Mouse (Mus musculus): Measurements from ENCODE around the gene Hoxc13.

Hoxc13 gene

DNA sequence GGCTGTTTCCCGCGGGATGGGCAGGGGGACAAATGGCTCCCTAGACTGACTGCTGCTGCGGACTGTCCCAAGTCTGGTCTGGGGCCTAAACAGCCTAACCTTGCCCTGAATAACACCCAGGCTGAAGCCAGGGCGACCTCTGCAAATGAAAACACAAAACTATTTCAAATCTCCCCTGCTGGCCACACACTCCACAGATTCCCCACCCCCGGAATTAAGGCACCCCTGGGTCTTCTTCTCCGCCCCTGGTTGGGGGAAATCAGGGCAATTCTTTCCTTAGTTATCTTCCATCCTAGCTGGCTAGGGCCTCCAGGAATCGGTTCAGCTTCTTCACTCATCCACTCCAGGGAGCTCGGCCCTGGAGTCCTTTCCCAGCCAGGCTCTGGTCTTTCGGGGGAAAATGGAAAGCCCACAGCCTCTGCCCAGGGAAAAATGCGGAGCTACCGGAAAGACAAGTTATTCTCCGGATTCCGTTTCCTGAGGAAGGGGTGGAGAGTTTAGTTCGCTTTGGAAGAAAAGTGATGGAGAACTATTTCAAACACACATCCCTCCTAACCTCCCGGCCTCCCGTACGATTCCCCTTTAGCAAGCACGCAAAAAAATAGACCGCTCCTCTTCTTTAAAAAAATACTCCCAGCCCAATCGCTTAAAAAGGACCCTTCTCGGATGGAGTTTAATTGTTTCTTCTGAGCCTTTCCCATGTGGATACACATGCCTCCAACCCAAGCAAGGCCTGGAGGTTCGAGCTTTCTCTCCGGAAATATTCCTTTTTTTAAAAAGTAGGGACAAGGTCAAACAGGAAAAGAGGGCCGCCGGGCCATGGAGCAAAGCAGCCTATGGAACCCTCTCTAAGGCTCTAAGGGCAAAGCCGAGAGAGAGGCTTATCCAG lies 44.3 kb downstream of the Hoxc13 start:
- DNase-seq, result no peak

DNA sequence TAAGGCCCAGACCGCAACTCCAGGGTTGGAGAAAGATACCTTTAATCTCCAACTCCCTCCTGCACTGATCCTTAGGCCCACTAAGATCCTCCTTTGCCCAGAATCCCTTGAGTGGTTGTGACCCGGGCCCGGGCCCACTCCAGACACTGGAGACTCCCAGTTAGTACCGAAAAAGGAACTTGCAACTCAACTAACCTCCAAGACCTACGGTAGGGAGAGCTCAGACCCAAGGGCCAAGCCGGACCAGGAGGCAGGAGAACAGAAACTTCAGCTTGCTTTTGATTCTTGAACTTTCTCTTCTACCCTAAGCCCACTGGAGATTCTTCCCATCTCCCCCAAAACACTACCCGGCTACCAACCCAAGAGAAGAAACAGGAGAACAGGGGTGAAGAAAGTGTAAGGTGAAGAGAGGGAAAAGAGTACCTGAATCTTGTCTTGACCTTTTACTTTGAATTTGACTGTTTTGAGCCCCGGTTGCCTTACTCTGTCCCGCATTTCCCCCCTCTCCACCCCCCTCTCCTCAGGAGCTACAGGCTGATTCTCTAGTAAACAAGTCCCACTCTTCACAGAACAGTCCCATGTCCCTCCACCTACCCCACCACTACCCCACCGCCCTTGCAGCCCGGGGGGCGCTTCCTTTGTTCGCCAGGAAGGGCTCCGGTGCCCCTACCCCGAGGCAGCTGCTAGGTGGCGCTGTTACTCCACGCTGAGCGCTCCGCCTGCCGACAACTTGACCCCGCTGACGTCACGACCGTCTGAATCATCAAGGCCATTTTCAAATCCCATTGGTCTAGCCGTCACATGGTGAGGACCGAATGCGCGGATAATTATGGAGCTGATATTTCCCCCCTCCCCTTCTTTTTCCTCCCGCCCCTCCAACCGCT lies 45.2 kb downstream of the Hoxc13 start:
- DNase-seq, result peak; percentile 90

DNA sequence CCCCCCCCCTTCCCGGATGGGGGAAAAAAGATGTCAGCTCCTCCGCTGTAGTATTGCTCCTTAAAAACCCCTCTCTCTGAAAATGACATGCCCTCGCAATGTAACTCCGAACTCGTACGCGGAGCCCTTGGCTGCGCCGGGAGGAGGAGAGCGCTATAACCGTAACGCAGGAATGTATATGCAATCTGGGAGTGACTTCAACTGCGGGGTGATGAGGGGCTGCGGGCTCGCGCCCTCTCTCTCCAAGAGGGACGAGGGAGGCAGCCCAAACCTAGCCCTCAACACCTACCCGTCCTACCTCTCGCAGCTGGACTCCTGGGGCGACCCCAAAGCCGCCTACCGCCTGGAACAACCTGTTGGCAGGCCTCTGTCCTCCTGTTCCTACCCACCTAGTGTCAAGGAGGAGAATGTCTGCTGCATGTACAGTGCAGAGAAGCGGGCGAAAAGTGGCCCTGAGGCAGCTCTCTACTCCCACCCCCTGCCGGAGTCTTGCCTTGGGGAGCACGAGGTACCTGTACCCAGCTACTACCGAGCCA lies 45.9 kb downstream of the Hoxc13 start, which contains the start of gene Hoxc10:
Gene Hoxc10 (plus strand): TSS at position 21 of the 536 bp plus-strand sequence.
- DNase-seq, result no peak

DNA sequence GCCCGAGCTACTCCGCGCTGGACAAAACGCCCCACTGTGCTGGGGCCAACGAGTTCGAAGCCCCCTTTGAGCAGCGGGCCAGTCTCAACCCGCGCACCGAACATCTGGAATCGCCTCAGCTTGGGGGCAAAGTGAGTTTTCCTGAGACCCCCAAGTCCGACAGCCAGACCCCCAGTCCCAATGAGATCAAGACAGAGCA lies 46.3 kb downstream of the Hoxc13 start, which contains the start of gene Hoxc5:
Gene Hoxc5 (plus strand): TSS at position 132 of the 199 bp plus-strand sequence.
- no peak for DNase-seq

- DNase-seq, result no peak
Measured at GRCm38 (mm10) chr15:102967511-102968397, 46.9 kb downstream of the Hoxc13 start.

DNA sequence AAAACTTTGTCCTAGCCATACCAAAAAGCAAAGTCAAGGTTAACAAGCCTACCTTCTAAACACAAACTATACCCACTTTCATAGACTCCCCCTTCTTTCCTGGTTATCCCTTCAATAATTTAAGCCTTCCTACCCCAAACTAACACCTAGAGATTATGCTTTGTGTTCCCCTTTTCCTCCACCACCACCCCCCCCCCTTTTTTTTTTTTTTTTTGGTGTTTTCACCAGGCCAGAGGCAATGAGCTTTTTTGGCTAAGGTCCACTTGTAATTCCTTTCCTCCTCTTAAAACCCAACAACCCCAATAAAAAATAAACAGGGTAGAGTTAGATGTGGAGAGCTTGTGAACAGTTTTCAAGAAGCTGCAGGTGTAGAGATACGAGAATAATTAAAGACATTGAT lies 48.4 kb downstream of the Hoxc13 start:
- no peak for DNase-seq

DNA sequence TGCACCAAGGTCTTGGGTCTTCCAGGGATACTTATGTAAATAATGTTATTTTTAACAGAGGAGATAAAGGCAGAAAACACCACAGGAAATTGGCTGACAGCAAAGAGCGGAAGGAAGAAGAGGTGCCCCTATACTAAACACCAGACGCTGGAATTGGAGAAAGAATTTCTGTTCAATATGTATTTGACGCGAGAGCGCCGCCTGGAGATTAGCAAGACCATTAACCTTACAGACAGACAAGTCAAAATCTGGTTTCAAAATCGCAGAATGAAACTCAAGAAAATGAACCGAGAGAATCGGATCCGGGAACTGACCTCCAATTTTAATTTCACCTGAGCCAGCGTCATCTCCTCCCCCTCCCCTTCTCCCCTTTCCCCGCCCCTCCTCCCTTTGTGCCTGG lies 49.8 kb downstream of the Hoxc13 start:
- peak; percentile 34 for DNase-seq

DNA sequence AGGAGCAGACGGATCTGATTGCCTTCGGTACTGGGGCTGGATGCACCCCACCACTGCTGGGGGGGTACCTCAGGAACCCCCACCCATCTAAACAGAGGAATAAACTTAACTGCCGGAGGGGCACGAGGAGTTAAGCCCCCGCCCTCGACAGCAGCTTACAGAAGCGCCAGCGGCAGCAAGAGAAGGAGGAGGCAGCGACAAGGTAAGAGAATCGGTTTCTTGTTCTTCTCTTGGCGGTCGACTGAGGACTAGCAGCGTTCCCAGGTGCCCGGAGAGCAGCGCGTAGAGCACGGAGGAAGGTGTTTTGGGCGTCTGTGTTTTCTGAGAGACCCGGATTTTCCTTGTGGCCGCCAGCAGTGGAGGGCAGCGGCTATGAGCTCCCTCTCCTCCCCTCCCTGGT lies 51.4 kb downstream of the Hoxc13 start:
- DNase-seq, result no peak

- DNase-seq, result no peak
Measured at GRCm38 (mm10) chr15:102972753-102973152, 51.9 kb downstream of the Hoxc13 start.

GRCm38 (mm10) chr15:102975034-102975433 lies 54.1 kb downstream of the Hoxc13 start:
- DNase-seq, result no peak

- DNase-seq, result no peak
Measured at GRCm38 (mm10) chr15:102975688-102976111, 54.8 kb downstream of the Hoxc13 start.

DNA sequence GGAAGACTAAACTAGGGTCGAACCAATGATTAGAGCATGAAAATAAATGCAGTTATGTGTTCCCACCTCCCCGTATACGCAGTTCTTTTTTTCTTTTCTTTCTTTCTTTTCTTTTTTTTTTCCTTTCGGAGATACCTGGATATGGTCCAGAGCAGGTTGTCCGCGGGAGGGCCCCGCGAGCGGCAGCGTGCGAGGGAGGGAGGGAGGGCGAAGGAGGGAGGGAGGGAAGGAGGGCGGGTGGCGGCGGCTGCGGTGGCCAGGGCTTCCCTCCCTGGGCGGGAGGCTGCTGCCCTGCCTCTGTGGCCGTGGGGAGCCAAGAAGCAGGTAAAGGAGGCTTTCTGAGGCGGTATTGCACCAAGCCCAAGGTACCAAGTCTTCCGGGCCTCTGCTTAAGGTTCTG lies 55.3 kb downstream of the Hoxc13 start, which contains the start of gene Hoxc9:
Gene Hoxc9 (plus strand): TSS at position 269 of the 400 bp plus-strand sequence.
- no peak for DNase-seq

DNA sequence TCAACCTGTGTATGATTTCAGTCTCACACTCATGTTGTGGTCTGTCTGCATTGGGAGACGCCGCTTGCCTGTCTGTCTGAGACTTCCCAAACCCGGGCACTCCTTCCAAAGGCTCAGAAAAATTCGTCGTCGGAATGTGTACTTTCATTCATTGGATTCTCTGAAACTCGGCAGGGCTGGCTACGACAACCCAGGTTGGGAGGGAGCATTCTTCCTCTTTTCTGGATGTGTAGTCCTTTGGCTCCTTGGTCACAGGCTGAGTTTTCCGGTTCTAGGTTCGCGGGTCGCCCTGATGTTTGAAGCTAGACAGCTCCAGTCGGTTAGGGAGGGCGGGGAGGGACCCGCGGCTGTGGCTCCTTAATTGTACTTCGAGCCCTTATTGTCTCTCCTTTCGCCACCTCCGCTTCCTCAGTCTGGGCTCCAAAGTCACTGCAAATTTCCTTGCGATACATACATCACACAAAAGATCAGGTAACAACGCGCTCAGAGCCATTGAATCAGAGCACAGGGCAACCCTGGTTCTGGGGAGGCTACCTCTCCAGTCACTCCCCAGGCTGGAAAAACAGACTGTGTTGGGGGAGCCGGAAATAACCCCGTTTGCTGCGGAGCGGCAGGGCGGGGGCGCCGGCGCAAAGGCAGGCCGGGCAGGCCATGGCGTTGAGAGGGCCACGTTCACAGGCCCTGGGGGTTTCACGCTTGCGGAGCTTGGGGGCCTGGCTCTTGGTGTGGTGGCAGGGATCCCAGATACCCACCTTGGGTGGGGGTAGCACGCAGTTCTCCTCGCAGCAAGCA lies 55.9 kb downstream of the Hoxc13 start:
- no peak for DNase-seq

GRCm38 (mm10) chr15:102977423-102977974 lies 56.6 kb downstream of the Hoxc13 start:
- no peak for DNase-seq

Data from retina, postnatal 1 day (tissue).